Mouse (Mus musculus) heart, postnatal 25 days (tissue): Measurements from ENCODE around the gene Ptms. TPM values are rescaled to one million over a fixed set of nuclear protein-coding genes. Genes with fewer than 3 reads are reported as not detected.

ENCODE experiments used
- DNase-seq: peaks from one replicate; pipeline ENCODE4 v3.0.0; 2022; ENCODE audit warnings: low spot score
- intact Hi-C: fragments of 180-260 bp; cut with DNase I; formaldehyde crosslinking; loops from one replicate; pipeline ENCODE4 v1.15.1; 2025
- total RNA-seq, 2 experiments: library from RNA; stranded (reverse); gene quantifications; 2 replicates each; pipeline ENCODE4 v1.2.3; 2021

Ptms gene
- total RNA-seq, 2 experiments from 2014 or later: 235 to 245 TPM

GRCm38 (mm10) chr6:124883351-124883750 lies 36.6 kb downstream of the Ptms start:
- intact Hi-C loops: no loop called here
- no peak for DNase-seq

DNA sequence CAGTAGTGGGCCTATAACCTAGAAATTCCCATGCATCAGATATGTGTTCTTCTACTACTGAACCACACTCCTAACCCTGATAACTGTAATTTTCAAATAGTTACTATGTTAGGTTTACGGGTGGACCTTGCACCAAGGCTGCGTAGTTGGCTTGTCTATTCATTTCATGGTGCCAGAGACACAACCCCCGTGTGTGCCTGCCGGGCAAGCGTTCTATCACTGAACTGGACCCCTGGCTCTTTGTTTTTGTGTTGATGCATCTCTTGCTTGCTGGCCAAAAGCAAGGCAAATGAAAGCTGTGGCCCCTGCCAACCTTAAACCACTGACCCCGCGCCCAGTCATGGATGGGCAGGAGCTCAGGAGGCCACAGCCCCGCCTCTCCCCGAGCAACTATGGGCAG lies 38.1 kb downstream of the Ptms start:
- intact Hi-C loops: no loop called here
- no peak for DNase-seq

DNA sequence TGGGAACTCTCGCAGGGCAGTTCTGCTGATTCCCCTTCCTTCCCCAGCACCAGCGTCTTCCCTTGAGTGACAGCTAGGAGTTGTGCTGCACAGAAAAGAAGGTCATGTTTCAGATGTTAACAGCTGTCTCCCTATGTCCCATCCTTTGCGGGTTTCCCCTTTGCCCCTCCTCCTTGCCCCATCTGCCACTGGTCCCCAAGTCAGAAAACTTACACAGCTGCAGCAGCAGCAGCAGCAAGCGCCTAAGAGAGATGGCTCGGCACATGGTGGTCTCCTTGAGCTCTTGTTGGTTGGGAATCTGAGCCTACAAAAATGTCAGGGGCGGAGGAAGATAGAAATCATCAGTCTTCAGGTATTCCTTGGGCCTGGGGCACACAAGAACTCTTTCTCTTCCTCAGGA lies 40.5 kb downstream of the Ptms start:
- intact Hi-C loops: no loop called here

DNA sequence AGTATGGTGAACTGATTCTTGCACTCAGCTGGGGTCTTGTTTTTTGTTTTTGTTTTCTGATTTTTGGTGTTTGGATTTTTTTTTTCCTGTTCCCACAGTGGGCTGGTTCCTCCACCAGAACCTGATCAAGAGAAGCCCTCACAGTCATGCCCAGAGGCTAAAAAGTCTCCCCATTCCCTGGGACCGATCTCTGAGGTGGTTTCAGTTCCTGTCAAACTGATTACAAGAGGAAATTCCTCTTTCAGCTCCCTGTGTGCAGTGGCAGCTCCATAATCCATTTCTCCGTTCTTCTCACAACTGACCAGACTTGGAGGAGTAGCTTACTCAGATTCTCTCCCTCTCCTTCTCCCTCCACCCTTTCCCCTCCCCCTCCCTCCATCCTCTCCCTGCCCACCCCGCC lies 45.6 kb downstream of the Ptms start:
- DNase-seq: no peak
- intact Hi-C loops: no loop called here

More for the DNA sequence above, 40.5 kb downstream of the Ptms start:
- DNase-seq: no peak

DNA sequence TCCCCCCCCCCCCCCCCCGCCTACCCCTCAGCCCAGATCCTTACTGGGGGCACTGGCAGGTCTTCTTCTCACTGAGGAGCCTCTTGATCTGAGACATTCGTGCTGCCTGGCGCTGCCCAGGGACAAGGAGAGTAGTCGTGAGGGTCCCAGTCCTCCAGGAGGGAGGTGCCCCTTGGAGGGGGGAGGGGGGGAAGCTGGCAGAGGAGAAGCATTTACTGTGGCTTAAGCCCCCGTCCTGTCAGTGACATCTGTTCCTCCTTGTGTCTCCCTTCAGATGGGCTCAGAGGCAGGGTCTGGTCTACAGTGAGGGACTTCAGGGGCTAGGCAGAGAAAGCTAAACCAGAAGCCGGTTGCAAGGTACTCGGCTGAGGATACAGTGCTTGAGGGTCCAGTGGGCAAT lies 53.3 kb downstream of the Ptms start:
- intact Hi-C loops: no loop called here
- DNase-seq: no peak

GRCm38 (mm10) chr6:124865766-124866362 lies 54.0 kb downstream of the Ptms start:
- intact Hi-C loops: no loop called here
- no peak for DNase-seq

Other genes with a start within 250 kb of the Ptms start
- gene Emg1, start 207.9 kb downstream of the Ptms start, total RNA-seq: 10 to 100 TPM; 72.5 to 75.1 TPM
- 100 to 1,000 TPM; 322 to 323 TPM for gene Phb2, start 207.8 kb downstream of the Ptms start, total RNA-seq
- 1 to 10 TPM; 4.7 TPM for gene Ptpn6, start 181.4 kb downstream of the Ptms start, total RNA-seq
- 100 to 1,000 TPM; 274 to 277 TPM for gene Grcc10, start 178.7 kb downstream of the Ptms start, total RNA-seq
- 1 to 10 TPM in 1 of 2 experiments, not detected in 1; 3.8 TPM for gene Gm45234, start 164.1 kb downstream of the Ptms start, total RNA-seq
- 10 to 100 TPM; 37.0 to 39.7 TPM for gene Atn1, start 163.6 kb downstream of the Ptms start, total RNA-seq
- gene Eno2, start 150.4 kb downstream of the Ptms start, total RNA-seq: 1 to 10 TPM; 1.9 to 3.3 TPM
- not detected for gene Lrrc23, start 140.4 kb downstream of the Ptms start, total RNA-seq
- 1 to 10 TPM; 2.9 to 3.3 TPM for gene Spsb2, start 111.4 kb downstream of the Ptms start, total RNA-seq
- 100 to 1,000 TPM; 837 to 904 TPM for gene Tpi1, start 105.8 kb downstream of the Ptms start, total RNA-seq
- gene Usp5, start 90.6 kb downstream of the Ptms start, total RNA-seq: 10 to 100 TPM; 73.7 to 75.3 TPM
- 1 to 10 TPM in 1 of 2 experiments, under 1 TPM in 1; 0.91 to 1.6 TPM for gene Cdca3, start 90.6 kb downstream of the Ptms start, total RNA-seq
- gene Gnb3, start 79.8 kb downstream of the Ptms start, total RNA-seq: 1 to 10 TPM; 3.0 to 3.2 TPM
- gene P3h3, start 62.4 kb downstream of the Ptms start, total RNA-seq: 10 to 100 TPM; 12.3 to 13.5 TPM
- 1 to 10 TPM in 1 of 2 experiments, under 1 TPM in 1; 0.62 to 1.0 TPM for gene Gpr162, start 56.1 kb downstream of the Ptms start, total RNA-seq
- 1 to 10 TPM in 1 of 2 experiments, under 1 TPM in 1; 0.73 to 1.3 TPM for gene Cd4, start 31.9 kb downstream of the Ptms start, total RNA-seq
- under 1 TPM; 0.34 to 0.83 TPM for gene Lag3, start 8.4 kb downstream of the Ptms start, total RNA-seq
- gene Mlf2, start 11.3 kb upstream of the Ptms start, total RNA-seq: 100 to 1,000 TPM; 205 to 207 TPM
- 10 to 100 TPM; 85.8 to 88.6 TPM for gene Cops7a, start 45.4 kb upstream of the Ptms start, total RNA-seq
- 1 to 10 TPM in 1 of 2 experiments, under 1 TPM in 1; 0.49 to 1.1 TPM for gene Pianp, start 76.6 kb upstream of the Ptms start, total RNA-seq
- gene Zfp384, start 89.0 kb upstream of the Ptms start, total RNA-seq: 10 to 100 TPM; 19.2 to 22.0 TPM
- gene Ing4, start 119.7 kb upstream of the Ptms start, total RNA-seq: 10 to 100 TPM; 35.0 to 35.6 TPM
- 1 to 10 TPM; 2.5 to 4.1 TPM for gene Acrbp, start 129.6 kb upstream of the Ptms start, total RNA-seq
- gene Lpar5, start 147.8 kb upstream of the Ptms start, total RNA-seq: not detected
- 100 to 1,000 TPM; 111 to 116 TPM for gene Chd4, start 175.9 kb upstream of the Ptms start, total RNA-seq
- gene Nop2, start 211.8 kb upstream of the Ptms start, total RNA-seq: 10 to 100 TPM; 19.4 to 20.0 TPM
- 10 to 100 TPM in 1 of 2 experiments, 1 to 10 TPM in 1; 7.1 to 12.0 TPM for gene Iffo1, start 225.1 kb upstream of the Ptms start, total RNA-seq
- gene Gapdh, start 246.4 kb upstream of the Ptms start, total RNA-seq: 1,000 to 10,000 TPM; 4,843 to 4,911 TPM